Mouse (Mus musculus): ENCODE measurements at regions not wholly inside any gene's neighbourhood (a gene's known extent, or its start where the extent isn't known, plus 50 kb on each side); places are given as distances from the start of the nearest gene placed in this dataset.

DNA sequence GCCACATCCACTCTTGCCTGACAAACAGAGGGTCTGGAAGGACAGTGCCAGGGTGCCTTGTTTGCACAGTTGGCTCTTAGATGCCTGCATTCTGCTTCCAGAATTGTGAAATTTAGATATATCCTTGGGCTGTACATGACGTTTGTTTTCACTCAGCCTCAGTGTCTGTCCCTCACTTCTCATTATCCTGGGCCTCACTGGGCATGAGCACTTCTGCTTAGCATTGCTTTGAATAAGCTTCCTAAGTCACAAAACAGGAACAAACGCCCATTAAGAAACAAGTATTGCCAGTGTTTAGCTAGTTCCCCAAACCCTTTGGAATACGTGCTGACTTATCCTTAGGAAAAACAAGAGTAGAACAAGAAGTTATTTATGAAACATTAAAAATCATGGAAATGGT is 148.0 kb upstream of the Col8a1 start:
- DNase-seq (ENCODE audit: low spot score) (no peak), ATAC-seq (replicated peaks; ENCODE audit: low FRiP score) (no peak)
- Histone ChIP-seq H3K4me1 (replicated peaks; ENCODE audit: control insufficient read depth, insufficient read depth, low read length) (no peaks in the 10 kb centered on the region), H3K4me2 (no peak overlapping the region), H3K27me3 (replicated peaks; ENCODE audit: control insufficient read depth, insufficient read depth, low read length) (no peaks in the 10 kb centered on the region), H3K9ac (ENCODE audit: low read depth, low read length) (no peak overlapping the region), H3K36me3 (ENCODE audit: control insufficient read depth, insufficient read depth, low read length) (no peaks in the 10 kb centered on the region), H3K27ac (ENCODE audit: low read depth, low read length) (no peak overlapping the region), H3K9me3 (ENCODE audit: control insufficient read depth, low read length) (no peaks in the 10 kb centered on the region), H3K4me3 (ENCODE audit: low read depth, low read length) (no peak overlapping the region)
- WGBS: 48% methylated on average over 3 of the region's 3 CpGs

DNA sequence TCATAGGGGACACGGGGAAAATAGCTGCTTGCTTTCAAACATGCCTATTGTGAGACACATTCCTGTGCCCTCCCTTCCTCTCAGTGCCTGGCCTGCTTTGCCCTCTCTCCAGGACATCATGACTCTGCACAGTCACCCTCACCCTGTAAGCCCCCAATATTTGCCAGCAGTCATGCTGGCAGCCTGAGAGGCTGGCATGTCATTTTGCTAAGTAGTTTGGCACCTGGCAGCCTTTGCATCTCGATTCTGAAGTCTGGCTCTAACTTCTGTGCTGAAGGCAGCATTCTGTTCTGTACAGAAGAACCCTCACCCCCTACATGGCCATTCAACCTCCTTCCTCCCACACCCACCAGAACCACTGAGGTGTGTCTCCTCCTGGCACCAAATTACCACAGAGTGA is 157.5 kb upstream of the Col8a1 start:
- no peaks in the 10 kb centered on the region for H3K36me3 ChIP-seq (ENCODE audit: control insufficient read depth, insufficient read depth, low read length)
- no peak overlapping the region for H3K27ac ChIP-seq (ENCODE audit: low read depth, low read length)
- DNase-seq (ENCODE audit: low spot score) (no peak), ATAC-seq (replicated peaks; ENCODE audit: low FRiP score) (no peak)
- no peak overlapping the region for H3K4me3 ChIP-seq (ENCODE audit: low read depth, low read length)
- WGBS: 61% methylated on average over 2 of the region's 2 CpGs
- H3K27me3 ChIP-seq (replicated peaks; ENCODE audit: control insufficient read depth, insufficient read depth, low read length): no peaks in the 10 kb centered on the region
- H3K9ac ChIP-seq (ENCODE audit: low read depth, low read length): no peak overlapping the region
- no peaks in the 10 kb centered on the region for H3K9me3 ChIP-seq (ENCODE audit: control insufficient read depth, low read length)
- H3K4me2 ChIP-seq: no peak overlapping the region
- no peaks in the 10 kb centered on the region for H3K4me1 ChIP-seq (replicated peaks; ENCODE audit: control insufficient read depth, insufficient read depth, low read length)

DNA sequence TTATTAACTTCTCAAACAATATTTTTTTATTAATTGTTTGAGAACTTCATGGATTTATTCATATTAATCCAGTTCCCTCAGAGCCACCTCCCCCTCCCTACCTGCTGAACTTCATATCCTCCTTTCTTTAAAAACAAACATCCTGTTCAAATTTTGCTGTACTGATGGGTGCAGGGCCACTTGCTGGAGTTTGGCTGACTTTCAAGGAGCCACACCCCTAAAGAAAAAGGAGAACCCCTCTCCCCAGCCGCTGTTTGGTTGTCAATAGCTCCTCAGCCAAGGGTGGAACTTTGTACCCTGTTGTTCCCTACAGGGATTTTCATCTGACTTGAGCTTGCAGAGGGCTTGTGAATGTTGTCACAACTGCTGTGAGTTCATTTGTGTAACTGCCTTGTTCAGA is 160.0 kb upstream of the Col8a1 start:
- H3K27ac ChIP-seq (ENCODE audit: low read depth, low read length): no peak overlapping the region
- DNase-seq (ENCODE audit: low spot score): no peak
- no peaks in the 10 kb centered on the region for H3K36me3 ChIP-seq (ENCODE audit: control insufficient read depth, insufficient read depth, low read length)
- H3K4me1 ChIP-seq (replicated peaks; ENCODE audit: control insufficient read depth, insufficient read depth, low read length): no peaks in the 10 kb centered on the region
- no peaks in the 10 kb centered on the region for H3K9me3 ChIP-seq (ENCODE audit: control insufficient read depth, low read length)
- 56% methylated on average over 1 of the region's 1 CpGs for WGBS
- no peak overlapping the region for H3K9ac ChIP-seq (ENCODE audit: low read depth, low read length)
- no peak overlapping the region for H3K4me3 ChIP-seq (ENCODE audit: low read depth, low read length)
- ATAC-seq (replicated peaks; ENCODE audit: low FRiP score): no peak
- H3K4me2 ChIP-seq: no peak overlapping the region
- H3K27me3 ChIP-seq (replicated peaks; ENCODE audit: control insufficient read depth, insufficient read depth, low read length): no peaks in the 10 kb centered on the region

DNA sequence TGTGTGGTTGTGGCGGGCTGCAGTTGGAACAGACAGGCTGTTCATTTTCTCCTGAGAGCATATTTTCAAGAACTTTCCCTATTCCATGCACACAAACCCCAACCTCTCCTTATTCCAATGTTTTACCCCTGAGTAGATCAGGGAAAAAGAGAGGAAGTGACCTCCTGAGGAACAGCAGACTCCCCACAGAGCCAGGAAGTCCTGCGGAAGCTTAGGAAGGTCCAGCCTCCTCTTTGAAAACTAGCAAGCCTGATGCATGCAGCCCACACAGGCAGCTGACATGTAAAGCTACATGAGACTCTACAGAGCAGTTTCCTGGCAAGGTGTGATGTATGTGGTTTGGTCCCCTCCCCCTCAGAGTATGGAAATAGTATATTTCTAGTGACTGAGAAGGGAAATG is 160.9 kb upstream of the Col8a1 start:
- 57% methylated on average over 2 of the region's 2 CpGs for whole genome bisulfite sequencing
- H3K4me2 ChIP-seq: no peak overlapping the region
- ATAC-seq (replicated peaks; ENCODE audit: low FRiP score): no peak

DNA sequence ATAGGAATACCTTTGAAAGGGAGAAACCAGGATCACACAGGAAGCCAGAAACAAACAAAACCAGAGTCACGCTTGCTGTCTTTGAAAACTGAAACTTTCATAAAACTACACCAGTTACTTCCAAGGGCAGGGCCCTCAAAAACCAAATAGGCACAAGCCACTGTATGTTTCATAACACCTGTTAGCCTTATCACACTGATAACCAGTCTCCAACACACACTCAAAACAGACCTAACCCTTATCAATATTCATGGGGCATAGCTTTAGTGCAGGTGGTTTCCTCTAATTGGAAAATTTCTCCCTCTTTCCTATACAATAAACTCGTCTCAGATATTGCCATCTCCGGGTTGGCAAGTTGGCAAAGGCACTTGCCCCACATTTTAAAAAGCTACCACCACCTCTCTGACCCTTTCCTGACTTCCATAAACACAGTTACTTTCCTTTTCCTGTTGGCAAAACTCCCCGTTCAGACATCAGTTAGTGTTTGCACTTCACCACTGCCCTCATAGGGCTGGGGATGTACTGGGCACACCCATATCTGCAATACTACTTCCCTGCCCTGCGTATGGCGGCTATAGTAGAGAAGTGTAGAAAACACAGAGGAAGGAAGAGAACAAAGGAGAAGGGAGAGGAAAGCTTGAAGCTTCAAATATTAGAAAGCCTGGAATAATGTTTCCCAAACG is 169.1 kb upstream of the Col8a1 start:
- ATAC-seq (replicated peaks; ENCODE audit: low FRiP score): no peak
- H3K9ac ChIP-seq (ENCODE audit: low read depth, low read length): no peak overlapping the region
- WGBS: 55% methylated on average over 7 of the region's 7 CpGs
- H3K9me3 ChIP-seq (ENCODE audit: control insufficient read depth, low read length): no peaks in the 10 kb centered on the region
- H3K4me2 ChIP-seq: no peak overlapping the region
- no peak for DNase-seq (ENCODE audit: low spot score)
- no peak overlapping the region for H3K4me3 ChIP-seq (ENCODE audit: low read depth, low read length)
- H3K27ac ChIP-seq (ENCODE audit: low read depth, low read length): no peak overlapping the region
- no peaks in the 10 kb centered on the region for H3K27me3 ChIP-seq (replicated peaks; ENCODE audit: control insufficient read depth, insufficient read depth, low read length)
- no peaks in the 10 kb centered on the region for H3K4me1 ChIP-seq (replicated peaks; ENCODE audit: control insufficient read depth, insufficient read depth, low read length)
- no peaks in the 10 kb centered on the region for H3K36me3 ChIP-seq (ENCODE audit: control insufficient read depth, insufficient read depth, low read length)

More for the DNA sequence above, 160.9 kb upstream of the Col8a1 start:
- Histone ChIP-seq H3K27ac (ENCODE audit: low read depth, low read length) (no peak overlapping the region), H3K36me3 (ENCODE audit: control insufficient read depth, insufficient read depth, low read length) (no peaks in the 10 kb centered on the region), H3K4me3 (ENCODE audit: low read depth, low read length) (no peak overlapping the region), H3K9me3 (ENCODE audit: control insufficient read depth, low read length) (no peaks in the 10 kb centered on the region), H3K9ac (ENCODE audit: low read depth, low read length) (no peak overlapping the region), H3K27me3 (replicated peaks; ENCODE audit: control insufficient read depth, insufficient read depth, low read length) (no peaks in the 10 kb centered on the region), H3K4me1 (replicated peaks; ENCODE audit: control insufficient read depth, insufficient read depth, low read length) (no peaks in the 10 kb centered on the region)
- DNase-seq (ENCODE audit: low spot score): no peak

DNA sequence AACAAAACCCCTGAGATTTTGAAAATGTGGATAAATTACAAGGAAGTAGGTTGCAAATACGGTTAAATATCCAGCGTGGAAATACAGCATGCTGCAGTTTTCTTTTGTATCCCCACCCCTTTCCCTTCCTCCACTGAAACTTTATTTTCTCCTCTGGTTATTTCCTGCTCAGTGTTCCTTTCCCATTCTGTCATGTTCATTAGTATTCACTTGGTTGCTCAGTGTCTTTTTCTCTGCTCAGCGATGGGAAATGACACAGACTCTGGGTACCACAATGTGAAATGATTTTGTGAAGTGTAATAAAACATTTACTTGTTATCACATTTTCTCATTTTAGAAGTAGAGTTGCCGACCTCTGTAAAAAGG is 169.6 kb upstream of the Col8a1 start:
- Histone ChIP-seq H3K9ac (ENCODE audit: low read depth, low read length) (no peak overlapping the region), H3K9me3 (ENCODE audit: control insufficient read depth, low read length) (no peaks in the 10 kb centered on the region), H3K4me2 (no peak overlapping the region), H3K4me1 (replicated peaks; ENCODE audit: control insufficient read depth, insufficient read depth, low read length) (no peaks in the 10 kb centered on the region), H3K4me3 (ENCODE audit: low read depth, low read length) (no peak overlapping the region), H3K27ac (ENCODE audit: low read depth, low read length) (no peak overlapping the region), H3K36me3 (ENCODE audit: control insufficient read depth, insufficient read depth, low read length) (no peaks in the 10 kb centered on the region), H3K27me3 (replicated peaks; ENCODE audit: control insufficient read depth, insufficient read depth, low read length) (no peaks in the 10 kb centered on the region)
- 80% methylated on average over 4 of the region's 4 CpGs for WGBS
- ATAC-seq (replicated peaks; ENCODE audit: low FRiP score): no peak
- no peak for DNase-seq (ENCODE audit: low spot score)

DNA sequence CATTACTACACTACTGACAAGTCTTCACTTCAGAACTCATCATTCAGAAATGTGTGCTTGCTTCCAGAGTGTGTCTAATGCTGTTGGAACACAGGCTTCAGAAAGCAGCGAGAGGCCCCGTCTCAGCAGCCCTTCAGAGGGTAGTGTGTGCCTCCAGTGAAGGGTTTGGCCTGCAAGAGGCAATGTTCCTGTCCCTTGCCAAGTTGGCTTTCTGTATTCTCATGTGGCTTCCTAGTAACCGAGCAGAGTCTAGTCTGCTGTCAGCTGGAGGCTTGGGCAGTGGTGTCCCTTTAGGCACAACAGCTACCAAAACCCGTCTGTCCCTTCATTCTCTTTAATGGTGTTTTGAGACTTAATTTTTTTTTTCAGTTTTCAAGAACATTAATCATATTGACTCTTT is 173.3 kb upstream of the Col8a1 start:
- H3K9me3 ChIP-seq (ENCODE audit: control insufficient read depth, low read length): no peaks in the 10 kb centered on the region
- no peaks in the 10 kb centered on the region for H3K36me3 ChIP-seq (ENCODE audit: control insufficient read depth, insufficient read depth, low read length)
- no peaks in the 10 kb centered on the region for H3K27me3 ChIP-seq (replicated peaks; ENCODE audit: control insufficient read depth, insufficient read depth, low read length)
- H3K4me2 ChIP-seq: no peak overlapping the region
- ATAC-seq (replicated peaks; ENCODE audit: low FRiP score): no peak
- DNase-seq (ENCODE audit: low spot score): no peak
- WGBS: 71% methylated on average over 4 of the region's 4 CpGs
- H3K4me3 ChIP-seq (ENCODE audit: low read depth, low read length): no peak overlapping the region
- H3K9ac ChIP-seq (ENCODE audit: low read depth, low read length): no peak overlapping the region
- no peak overlapping the region for H3K27ac ChIP-seq (ENCODE audit: low read depth, low read length)
- H3K4me1 ChIP-seq (replicated peaks; ENCODE audit: control insufficient read depth, insufficient read depth, low read length): no peaks in the 10 kb centered on the region

DNA sequence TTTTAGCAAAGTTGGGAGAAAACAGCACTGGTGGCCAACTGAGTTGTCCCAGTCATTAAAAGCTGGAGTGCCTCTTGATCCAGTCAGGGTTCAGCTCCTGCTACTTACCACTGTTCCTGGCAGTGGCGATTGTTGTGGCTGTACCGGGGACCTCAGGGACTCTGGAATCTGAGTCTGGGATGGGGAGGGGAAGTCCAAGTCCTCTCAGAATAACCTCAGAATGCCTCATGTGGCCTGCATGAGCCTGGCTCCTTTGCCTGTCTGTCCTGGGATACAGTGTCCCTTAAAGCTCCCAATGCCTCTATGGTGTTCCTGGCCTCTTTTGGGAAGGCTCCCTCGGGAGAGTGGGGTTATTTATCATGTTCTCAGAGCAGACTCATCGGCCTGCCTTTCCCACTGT is 173.8 kb upstream of the Col8a1 start:
- DNase-seq (ENCODE audit: low spot score) (no peak), ATAC-seq (replicated peaks; ENCODE audit: low FRiP score) (no peak)
- no peak overlapping the region for H3K9ac ChIP-seq (ENCODE audit: low read depth, low read length)
- no peaks in the 10 kb centered on the region for H3K27me3 ChIP-seq (replicated peaks; ENCODE audit: control insufficient read depth, insufficient read depth, low read length)
- no peaks in the 10 kb centered on the region for H3K36me3 ChIP-seq (ENCODE audit: control insufficient read depth, insufficient read depth, low read length)
- no peak overlapping the region for H3K27ac ChIP-seq (ENCODE audit: low read depth, low read length)
- H3K4me2 ChIP-seq: no peak overlapping the region
- no peaks in the 10 kb centered on the region for H3K4me1 ChIP-seq (replicated peaks; ENCODE audit: control insufficient read depth, insufficient read depth, low read length)
- H3K9me3 ChIP-seq (ENCODE audit: control insufficient read depth, low read length): no peaks in the 10 kb centered on the region
- 45% methylated on average over 4 of the region's 4 CpGs for WGBS
- no peak overlapping the region for H3K4me3 ChIP-seq (ENCODE audit: low read depth, low read length)

DNA sequence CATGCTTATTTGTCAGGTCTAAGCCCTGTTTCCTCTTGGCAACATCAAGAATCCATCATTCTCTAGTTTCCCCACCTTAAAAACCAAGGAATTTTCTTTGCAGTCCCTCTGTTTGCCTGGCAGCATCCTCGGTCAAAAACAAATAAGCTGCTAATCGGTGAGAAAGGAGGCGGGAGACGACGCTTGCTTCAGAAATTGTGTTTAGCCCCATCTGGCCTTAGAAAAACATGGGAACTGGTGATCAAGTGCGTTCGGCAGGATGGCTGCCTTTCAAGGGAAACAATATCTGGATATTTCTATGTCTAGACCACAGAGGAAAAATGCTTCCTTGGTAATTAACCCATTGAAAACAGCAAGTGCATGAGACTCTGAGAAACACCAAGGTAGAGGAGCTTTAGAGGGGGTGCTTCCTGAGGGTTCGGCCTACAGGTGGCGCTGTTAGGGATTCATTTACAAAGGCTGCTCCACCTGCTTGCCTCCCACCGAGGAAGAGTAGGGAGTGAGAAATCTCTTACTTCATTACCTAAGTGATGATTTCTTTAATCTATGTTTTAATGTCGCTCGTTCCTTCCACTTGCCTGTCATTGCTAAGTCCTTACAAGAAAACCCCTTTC is 174.7 kb upstream of the Col8a1 start:
- WGBS: 85% methylated on average over 12 of the region's 12 CpGs

More for the DNA sequence above, 174.7 kb upstream of the Col8a1 start:
- ATAC-seq (replicated peaks; ENCODE audit: low FRiP score) (no peak), DNase-seq (ENCODE audit: low spot score) (no peak)
- no peaks in the 10 kb centered on the region for H3K9me3 ChIP-seq (ENCODE audit: control insufficient read depth, low read length)
- H3K36me3 ChIP-seq (ENCODE audit: control insufficient read depth, insufficient read depth, low read length): no peaks in the 10 kb centered on the region
- H3K9ac ChIP-seq (ENCODE audit: low read depth, low read length): no peak overlapping the region
- H3K4me3 ChIP-seq (ENCODE audit: low read depth, low read length): no peak overlapping the region
- no peak overlapping the region for H3K27ac ChIP-seq (ENCODE audit: low read depth, low read length)
- H3K4me2 ChIP-seq: no peak overlapping the region
- H3K4me1 ChIP-seq (replicated peaks; ENCODE audit: control insufficient read depth, insufficient read depth, low read length): no peaks in the 10 kb centered on the region
- no peaks in the 10 kb centered on the region for H3K27me3 ChIP-seq (replicated peaks; ENCODE audit: control insufficient read depth, insufficient read depth, low read length)

Data from liver, embryonic 11.5 days (tissue).